Mouse (Mus musculus): ENCODE results near the gene Kif6.

DNA sequence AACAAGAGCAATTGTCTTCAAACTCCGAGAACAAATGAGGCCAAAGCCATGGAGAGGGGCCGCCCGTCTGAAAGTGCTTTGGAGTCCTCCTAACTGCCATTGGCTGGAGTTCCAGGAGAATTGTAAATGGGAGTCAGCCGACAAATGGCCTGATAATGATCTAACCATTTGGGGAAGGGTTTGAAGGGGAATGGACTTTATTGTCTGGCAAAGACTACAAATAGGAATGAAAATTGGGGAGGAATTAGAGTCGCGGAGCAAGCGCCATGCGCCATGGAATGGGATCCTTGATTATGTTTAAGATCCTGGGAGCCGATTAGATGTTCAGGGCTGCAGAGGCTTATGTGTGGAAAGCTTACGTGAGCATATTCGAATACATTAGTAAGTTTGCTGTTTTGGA lies 146.3 kb downstream of the Kif6 start:
- no peak for TF ChIP-seq EP300 (IDR thresholded peaks at IDR 0.05)
- no peak for TF ChIP-seq CTCF (IDR thresholded peaks at IDR 0.05)

Measured in lung, postnatal 0 days (tissue).